27 mouse cellular contexts compared by ENCODE assay signal in genomic region chr2:65213675-65214074, GRCm38 (mm10).
"Had no signal": no experiment of that assay in that cellular context is flagged by ENCODE, and none has a peak within 500 bp of the region (broad histone marks: within the 10 kb centered on the region; RNA-seq: fewer than 3 reads in every experiment).

No protein-coding gene starts in this region.

- H3K36me3 ChIP-seq: heart, embryonic 10.5 days; heart, embryonic 12.5 days; heart, embryonic 13.5 days; heart, embryonic 15.5 days; hindbrain, embryonic 10.5 days; hindbrain, embryonic 12.5 days; hindbrain, embryonic 13.5 days; hindbrain, embryonic 15.5 days; intestine, embryonic 15.5 days had no signal

- H3K27ac ChIP-seq: heart, adult 2 months; heart, embryonic 10.5 days; heart, embryonic 13.5 days; heart, embryonic 15.5 days; hindbrain, embryonic 10.5 days; hindbrain, embryonic 12.5 days; hindbrain, embryonic 13.5 days; hindbrain, embryonic 14.5 days; hindbrain, embryonic 15.5 days; hindbrain, postnatal 0 days; intestine, embryonic 15.5 days; kidney, postnatal 0 days; layer of hippocampus, adult 2 months; left cerebral cortex, adult 2 months had no signal

- H3K4me1 ChIP-seq: heart, embryonic 10.5 days; heart, embryonic 12.5 days; heart, embryonic 13.5 days; heart, embryonic 15.5 days; hindbrain, embryonic 10.5 days; hindbrain, embryonic 12.5 days; hindbrain, embryonic 13.5 days; hindbrain, embryonic 15.5 days; intestine, embryonic 15.5 days had no signal

- DNase-seq: heart, adult 2 months; heart, postnatal 14 days; heart, postnatal 36 days; heart, postnatal 4 days; kidney, adult 18-20 months; kidney, adult 9 months; kidney, postnatal 10 days; kidney, postnatal 4 days; layer of hippocampus, adult 9-11 months; layer of hippocampus, postnatal 36 days had no signal

- H3K4me2 ChIP-seq: heart, embryonic 11.5 days; heart, embryonic 12.5 days; heart, embryonic 13.5 days; heart, embryonic 15.5 days; hindbrain, embryonic 12.5 days; hindbrain, embryonic 13.5 days; hindbrain, embryonic 14.5 days; hindbrain, embryonic 15.5 days; intestine, embryonic 15.5 days had no signal

- H3K9ac ChIP-seq: heart, embryonic 12.5 days; heart, embryonic 13.5 days; heart, embryonic 15.5 days; hindbrain, embryonic 12.5 days; hindbrain, embryonic 13.5 days; hindbrain, embryonic 14.5 days; hindbrain, embryonic 15.5 days; intestine, embryonic 15.5 days had no signal

- H3K4me3 ChIP-seq: heart, adult 2 months; heart, embryonic 10.5 days; heart, embryonic 12.5 days; heart, embryonic 13.5 days; heart, embryonic 15.5 days; hindbrain, embryonic 10.5 days; hindbrain, embryonic 12.5 days; hindbrain, embryonic 13.5 days; hindbrain, embryonic 15.5 days; intestine, embryonic 15.5 days; layer of hippocampus, adult 2 months; left cerebral cortex, adult 2 months had no signal

- H3K27me3 ChIP-seq: heart, embryonic 12.5 days; heart, embryonic 13.5 days; heart, embryonic 15.5 days; hindbrain, embryonic 12.5 days; hindbrain, embryonic 13.5 days; hindbrain, embryonic 15.5 days; intestine, embryonic 15.5 days had no signal

- H3K9me3 ChIP-seq: heart, embryonic 10.5 days; heart, embryonic 12.5 days; heart, embryonic 13.5 days; heart, embryonic 15.5 days; hindbrain, embryonic 10.5 days; hindbrain, embryonic 12.5 days; hindbrain, embryonic 13.5 days; hindbrain, embryonic 15.5 days; intestine, embryonic 15.5 days had no signal

- ATAC-seq: hindbrain, embryonic 16.5 days; hindbrain, postnatal 0 days; inflammation-experienced regulatory T-cells, adult 6 months had no signal
